In genomic region chr11:116812793-116813529, GRCm38 (mm10) we compare ENCODE assay signal across 10 mouse cellular contexts. TPM values are rescaled to one million over a fixed set of nuclear protein-coding genes. Genes with fewer than 3 reads are reported as not detected.
DNase-seq lines count a peak whose midpoint lies in the region; ATAC-seq and TF ChIP-seq lines count a peak whose summit lies in the region.
"Had no signal": no experiment of that assay in that cellular context is flagged by ENCODE, and none has a peak within 500 bp of the region (broad histone marks: within the 10 kb centered on the region; RNA-seq: fewer than 3 reads in every experiment).

No protein-coding gene starts in this region.

- H3K36me3 ChIP-seq in kidney, adult 2 months (ENCODE audit: control insufficient read depth, insufficient read depth, low read length) = no peaks in the 10 kb centered on the region
- no peaks in the 10 kb centered on the region for H3K36me3 ChIP-seq in embryonic facial prominence, embryonic 10.5 days (replicated peaks)
- no peaks in the 10 kb centered on the region for H3K36me3 ChIP-seq in hindbrain, embryonic 12.5 days
- no peaks in the 10 kb centered on the region for H3K36me3 ChIP-seq in midbrain, embryonic 13.5 days

- WGBS in kidney, adult 2 months = 64% methylated on average over 21 of the region's 21 CpGs
- 50% methylated on average over 21 of the region's 21 CpGs for WGBS in embryonic facial prominence, embryonic 10.5 days
- 34% methylated on average over 21 of the region's 21 CpGs for WGBS in hindbrain, embryonic 12.5 days
- WGBS in midbrain, embryonic 13.5 days = 33% methylated on average over 21 of the region's 21 CpGs

- peak overlapping the region; percentile 56 for H3K4me2 ChIP-seq in hindbrain, embryonic 12.5 days (replicated peaks)
- H3K4me2 ChIP-seq in midbrain, embryonic 13.5 days (replicated peaks) = peak overlapping the region; percentile 56

- H3K9ac ChIP-seq in hindbrain, embryonic 12.5 days = peak overlapping the region; percentile 32
- H3K9ac ChIP-seq in midbrain, embryonic 13.5 days (replicated peaks) = peak overlapping the region; percentile 50

- DNase-seq in kidney, adult 2 months = peak; percentile 33
- no peak for DNase-seq in kidney, adult 18-20 months
- peak; percentile 71 for DNase-seq in embryonic facial prominence, embryonic 10.5 days (ENCODE audit: low spot score)
- DNase-seq in gastrocnemius, postnatal 4 days (ENCODE audit: low spot score in 2 of 2) = no peak
- no peak for DNase-seq in urinary bladder, postnatal 25 days (ENCODE audit: low spot score)
- DNase-seq in adipocyte (ENCODE audit: low spot score) = no peak

- ATAC-seq in hindbrain, embryonic 12.5 days (ENCODE audit: low FRiP score) = peak; percentile 65
- ATAC-seq in midbrain, embryonic 13.5 days = peak; percentile 44

- H3K4me3 ChIP-seq in kidney, adult 2 months (ENCODE audit: insufficient read depth, low read depth, low read length) = no peak overlapping the region
- H3K4me3 ChIP-seq in embryonic facial prominence, embryonic 10.5 days = peak overlapping the region; percentile 29; the same call in 1 of the 2 replicates
- H3K4me3 ChIP-seq in hindbrain, embryonic 12.5 days = no peak overlapping the region
- no peak overlapping the region for H3K4me3 ChIP-seq in midbrain, embryonic 13.5 days (replicated peaks)

- H3K4me1 ChIP-seq in kidney, adult 2 months (ENCODE audit: control insufficient read depth, insufficient read depth, low read length) = 0 out of 2 replicates have a peak, but pooled peaks cover 6% of the 10 kb centered on the region
- peaks cover 81% of the 10 kb centered on the region for H3K4me1 ChIP-seq in embryonic facial prominence, embryonic 10.5 days
- peaks cover 83% of the 10 kb centered on the region for H3K4me1 ChIP-seq in hindbrain, embryonic 12.5 days
- peaks cover 70% of the 10 kb centered on the region for H3K4me1 ChIP-seq in midbrain, embryonic 13.5 days (replicated peaks)

- H3K27ac ChIP-seq in kidney, adult 2 months (ENCODE audit: insufficient read depth, low read depth, low read length) = no peak overlapping the region
- peak overlapping the region; percentile 83 for H3K27ac ChIP-seq in embryonic facial prominence, embryonic 10.5 days (replicated peaks)
- peak overlapping the region; percentile 98 for H3K27ac ChIP-seq in hindbrain, embryonic 12.5 days
- H3K27ac ChIP-seq in midbrain, embryonic 13.5 days = peak overlapping the region; percentile 98

- H3K9me3 ChIP-seq in embryonic facial prominence, embryonic 10.5 days = no peaks in the 10 kb centered on the region
- no peaks in the 10 kb centered on the region for H3K9me3 ChIP-seq in hindbrain, embryonic 12.5 days (replicated peaks)
- no peaks in the 10 kb centered on the region for H3K9me3 ChIP-seq in midbrain, embryonic 13.5 days

- no peak for TF ChIP-seq POLR2A in kidney, adult 2 months (IDR thresholded peaks at IDR 0.05; ENCODE audit: low read depth, low read length)

- no peak for TF ChIP-seq CTCF in kidney, adult 2 months (conservative IDR thresholded peaks at IDR 0.05; ENCODE audit: insufficient read depth, insufficient read length, low read depth, low read length)

- H3K27me3 ChIP-seq in kidney, adult 2 months (replicated peaks; ENCODE audit: control insufficient read depth, insufficient read depth, low read length) = no peaks in the 10 kb centered on the region
- peaks cover 24% of the 10 kb centered on the region; the same call in 1 of the 2 replicates for H3K27me3 ChIP-seq in embryonic facial prominence, embryonic 10.5 days (replicated peaks; ENCODE audit: low read depth, poor library complexity, severe bottlenecking)
- H3K27me3 ChIP-seq in hindbrain, embryonic 12.5 days = no peaks in the 10 kb centered on the region; the same call in 1 of the 2 replicates
- H3K27me3 ChIP-seq in midbrain, embryonic 13.5 days = no peaks in the 10 kb centered on the region

RNA-seq across cellular contexts. Expression of gene Mxra7, which starts 14.9 kb away (rescaled TPM):
- polyA plus RNA-seq in kidney, adult 2 months (2012; rRNA removed) = 11.3 TPM in 2 replicates
- 18.1 and 23.2 TPM in 2 replicates for polyA plus RNA-seq in embryonic facial prominence, embryonic 10.5 days (2016; fragmentation: Nextera tagmentation; extraction: Ambion mirVana)
- polyA plus RNA-seq in hindbrain, embryonic 12.5 days (2016; fragmentation: Nextera tagmentation; extraction: Ambion mirVana) = 95.0 and 105 TPM in 2 replicates
- polyA plus RNA-seq in midbrain, embryonic 13.5 days (2015; fragmentation: Nextera tagmentation; extraction: Ambion mirVana) = 32.5 and 40.4 TPM in 2 replicates
- total RNA-seq in gastrocnemius, postnatal 4 days (2021) = 10 to 100 TPM; 54.5 to 65.3 TPM

RNA-seq across cellular contexts. Expression of gene Mettl23, which starts 30.1 kb away (rescaled TPM):
- polyA plus RNA-seq in kidney, adult 2 months (2012; rRNA removed) = 26.8 and 32.8 TPM in 2 replicates
- polyA plus RNA-seq in embryonic facial prominence, embryonic 10.5 days (2016; fragmentation: Nextera tagmentation; extraction: Ambion mirVana) = 56.9 and 58.1 TPM in 2 replicates
- 56.1 and 64.9 TPM in 2 replicates for polyA plus RNA-seq in hindbrain, embryonic 12.5 days (2016; fragmentation: Nextera tagmentation; extraction: Ambion mirVana)
- 79.0 and 80.0 TPM in 2 replicates for polyA plus RNA-seq in midbrain, embryonic 13.5 days (2015; fragmentation: Nextera tagmentation; extraction: Ambion mirVana)
- 10 to 100 TPM; 23.7 to 26.6 TPM for total RNA-seq in gastrocnemius, postnatal 4 days (2021)

RNA-seq across cellular contexts. Expression of gene Jmjd6, which starts 30.3 kb away (rescaled TPM):
- 19.6 and 20.9 TPM in 2 replicates for polyA plus RNA-seq in kidney, adult 2 months (2012; rRNA removed)
- polyA plus RNA-seq in embryonic facial prominence, embryonic 10.5 days (2016; fragmentation: Nextera tagmentation; extraction: Ambion mirVana) = 88.3 and 97.5 TPM in 2 replicates
- polyA plus RNA-seq in hindbrain, embryonic 12.5 days (2016; fragmentation: Nextera tagmentation; extraction: Ambion mirVana) = 82.3 and 82.9 TPM in 2 replicates
- polyA plus RNA-seq in midbrain, embryonic 13.5 days (2015; fragmentation: Nextera tagmentation; extraction: Ambion mirVana) = 78.7 and 84.0 TPM in 2 replicates
- 10 to 100 TPM; 35.6 to 39.7 TPM for total RNA-seq in gastrocnemius, postnatal 4 days (2021)

RNA-seq across cellular contexts. Expression of gene St6galnac1, which starts 37.7 kb away (rescaled TPM):
- 0.69 and 1.1 TPM in 2 replicates for polyA plus RNA-seq in kidney, adult 2 months (2012; rRNA removed)
- not detected in 2 replicates for polyA plus RNA-seq in embryonic facial prominence, embryonic 10.5 days (2016; fragmentation: Nextera tagmentation; extraction: Ambion mirVana)
- polyA plus RNA-seq in hindbrain, embryonic 12.5 days (2016; fragmentation: Nextera tagmentation; extraction: Ambion mirVana) = not detected in 2 replicates
- polyA plus RNA-seq in midbrain, embryonic 13.5 days (2015; fragmentation: Nextera tagmentation; extraction: Ambion mirVana) = not detected in 2 replicates
- not detected for total RNA-seq in gastrocnemius, postnatal 4 days (2021)
- total RNA-seq: MEL had no signal
- polyA plus RNA-seq: gonadal fat pad, adult 2 months had no signal

RNA-seq across cellular contexts. Expression of gene Mfsd11, which starts 39.3 kb away (rescaled TPM):
- 44.9 and 48.5 TPM in 2 replicates for polyA plus RNA-seq in kidney, adult 2 months (2012; rRNA removed)
- 23.8 and 26.8 TPM in 2 replicates for polyA plus RNA-seq in embryonic facial prominence, embryonic 10.5 days (2016; fragmentation: Nextera tagmentation; extraction: Ambion mirVana)
- polyA plus RNA-seq in hindbrain, embryonic 12.5 days (2016; fragmentation: Nextera tagmentation; extraction: Ambion mirVana) = 43.3 and 47.6 TPM in 2 replicates
- polyA plus RNA-seq in midbrain, embryonic 13.5 days (2015; fragmentation: Nextera tagmentation; extraction: Ambion mirVana) = 48.3 and 48.8 TPM in 2 replicates
- total RNA-seq in gastrocnemius, postnatal 4 days (2021) = 10 to 100 TPM; 42.8 to 43.1 TPM

Comparison
In these comparisons a context has a peak if more than half of its experiments do, and no peak if none do; other contexts are left out.
1. DNase-seq: peak in kidney, adult 2 months (single experiment) and embryonic facial prominence, embryonic 10.5 days (single experiment); none in kidney, adult 18-20 months (single experiment), gastrocnemius, postnatal 4 days (0 of 2), urinary bladder, postnatal 25 days (single experiment) and adipocyte (single experiment).